Mouse (Mus musculus): ENCODE measurements around the gene Rabggtb. TPM values are rescaled to one million over a fixed set of nuclear protein-coding genes. Genes with fewer than 3 reads are reported as not detected.
"Not testable (repeated sequence)": the region's sequence is repeated elsewhere in the genome, so short reads cannot be mapped to it uniquely, and the experiment has no call there.

The Rabggtb gene
- total and polyA plus RNA-seq, 2 experiments from 2014 or later = 56.4 to 159 TPM

GRCm38 (mm10) chr3:153867149-153868136 is 45.4 kb downstream of the Rabggtb start:
- H3K27ac ChIP-seq (ENCODE audit: low read depth) = no peak overlapping the region
- no peaks in the 10 kb centered on the region for H3K36me3 ChIP-seq (replicated peaks; ENCODE audit: control insufficient read depth, insufficient read depth, low read length)
- no peak overlapping the region for H3K4me2 ChIP-seq (ENCODE audit: low read depth, low read length)
- peak; percentile 30 for DNase-seq (ENCODE audit: low spot score)
- H3K27me3 ChIP-seq (ENCODE audit: control insufficient read depth, insufficient read depth, low read length) = no peaks in the 10 kb centered on the region
- no peak overlapping the region for H3K9ac ChIP-seq (replicated peaks; ENCODE audit: low read depth, low read length)
- no peak; the same call in 1 of the 2 replicates for ATAC-seq (ENCODE audit: insufficient read depth, low read depth)
- no peaks in the 10 kb centered on the region for H3K9me3 ChIP-seq (replicated peaks; ENCODE audit: control insufficient read depth, low read length)
- no peaks in the 10 kb centered on the region for H3K4me1 ChIP-seq (ENCODE audit: control insufficient read depth, insufficient read depth)
- no peak overlapping the region for H3K4me3 ChIP-seq (ENCODE audit: low read depth, low read length)
- TF ChIP-seq EP300 (IDR thresholded peaks at IDR 0.05; ENCODE audit: low read depth) = no peak
- TF ChIP-seq CTCF (IDR thresholded peaks at IDR 0.05; ENCODE audit: low read depth) = peak; percentile 43
- 69% methylated on average over 14 of the region's 14 CpGs for WGBS

GRCm38 (mm10) chr3:153864636-153865429 is 48.0 kb downstream of the Rabggtb start:
- WGBS = 72% methylated on average over 4 of the region's 4 CpGs
- no peaks in the 10 kb centered on the region for H3K36me3 ChIP-seq (replicated peaks; ENCODE audit: control insufficient read depth, insufficient read depth, low read length)
- no peak for ATAC-seq (ENCODE audit: insufficient read depth, low read depth)
- H3K27me3 ChIP-seq (ENCODE audit: control insufficient read depth, insufficient read depth, low read length) = no peaks in the 10 kb centered on the region
- DNase-seq (ENCODE audit: low spot score) = no peak
- H3K9me3 ChIP-seq (replicated peaks; ENCODE audit: control insufficient read depth, low read length) = no peaks in the 10 kb centered on the region
- TF ChIP-seq EP300 (IDR thresholded peaks at IDR 0.05; ENCODE audit: low read depth) (no peak), CTCF (IDR thresholded peaks at IDR 0.05; ENCODE audit: low read depth) (peak; percentile 29)
- no peak overlapping the region for H3K4me3 ChIP-seq (ENCODE audit: low read depth, low read length)
- H3K27ac ChIP-seq (ENCODE audit: low read depth) = no peak overlapping the region
- no peak overlapping the region for H3K9ac ChIP-seq (replicated peaks; ENCODE audit: low read depth, low read length)
- no peaks in the 10 kb centered on the region for H3K4me1 ChIP-seq (ENCODE audit: control insufficient read depth, insufficient read depth)
- no peak overlapping the region for H3K4me2 ChIP-seq (ENCODE audit: low read depth, low read length)

- WGBS = 68% methylated on average over 2 of the region's 2 CpGs
- ATAC-seq (ENCODE audit: insufficient read depth, low read depth) (no peak), DNase-seq (ENCODE audit: low spot score) (no peak)
- Histone ChIP-seq H3K9me3 (replicated peaks; ENCODE audit: control insufficient read depth, low read length) (no peaks in the 10 kb centered on the region), H3K4me1 (ENCODE audit: control insufficient read depth, insufficient read depth) (no peaks in the 10 kb centered on the region), H3K27me3 (ENCODE audit: control insufficient read depth, insufficient read depth, low read length) (no peaks in the 10 kb centered on the region), H3K4me2 (ENCODE audit: low read depth, low read length) (no peak overlapping the region), H3K9ac (replicated peaks; ENCODE audit: low read depth, low read length) (no peak overlapping the region), H3K36me3 (replicated peaks; ENCODE audit: control insufficient read depth, insufficient read depth, low read length) (no peaks in the 10 kb centered on the region), H3K27ac (ENCODE audit: low read depth) (no peak overlapping the region), H3K4me3 (ENCODE audit: low read depth, low read length) (no peak overlapping the region)
- no peak for TF ChIP-seq CTCF (IDR thresholded peaks at IDR 0.05; ENCODE audit: low read depth)
- no peak for TF ChIP-seq EP300 (IDR thresholded peaks at IDR 0.05; ENCODE audit: low read depth)
Measured at GRCm38 (mm10) chr3:153863816-153864215, 49.0 kb downstream of the Rabggtb start.

- H3K9ac ChIP-seq (replicated peaks; ENCODE audit: low read depth, low read length); ATAC-seq (ENCODE audit: insufficient read depth, low read depth); H3K4me3 ChIP-seq (ENCODE audit: low read depth, low read length); H3K36me3 ChIP-seq (replicated peaks; ENCODE audit: control insufficient read depth, insufficient read depth, low read length); H3K9me3 ChIP-seq (replicated peaks; ENCODE audit: control insufficient read depth, low read length); H3K27me3 ChIP-seq (ENCODE audit: control insufficient read depth, insufficient read depth, low read length); DNase-seq (ENCODE audit: low spot score); H3K27ac ChIP-seq (ENCODE audit: low read depth); H3K4me1 ChIP-seq (ENCODE audit: control insufficient read depth, insufficient read depth); H3K4me2 ChIP-seq (ENCODE audit: low read depth, low read length): not testable (repeated sequence)
- 74% methylated on average over 8 of the region's 8 CpGs for WGBS
Measured at GRCm38 (mm10) chr3:153860392-153860791, 52.4 kb downstream of the Rabggtb start.

GRCm38 (mm10) chr3:153858350-153859001 is 54.3 kb downstream of the Rabggtb start:
- no peaks in the 10 kb centered on the region for H3K4me1 ChIP-seq (ENCODE audit: control insufficient read depth, insufficient read depth)
- H3K4me2 ChIP-seq (ENCODE audit: low read depth, low read length) = no peak overlapping the region
- H3K27ac ChIP-seq (ENCODE audit: low read depth) = no peak overlapping the region
- no peak for ATAC-seq (ENCODE audit: insufficient read depth, low read depth)
- 75% methylated on average over 10 of the region's 10 CpGs for WGBS
- peaks cover under 1% of the 10 kb centered on the region; the same call in 1 of the 2 replicates for H3K27me3 ChIP-seq (ENCODE audit: control insufficient read depth, insufficient read depth, low read length)
- no peak for DNase-seq (ENCODE audit: low spot score)
- H3K4me3 ChIP-seq (ENCODE audit: low read depth, low read length) = no peak overlapping the region
- H3K9me3 ChIP-seq (replicated peaks; ENCODE audit: control insufficient read depth, low read length) = no peaks in the 10 kb centered on the region
- H3K9ac ChIP-seq (replicated peaks; ENCODE audit: low read depth, low read length) = no peak overlapping the region
- no peaks in the 10 kb centered on the region for H3K36me3 ChIP-seq (replicated peaks; ENCODE audit: control insufficient read depth, insufficient read depth, low read length)
- TF ChIP-seq EP300 (IDR thresholded peaks at IDR 0.05; ENCODE audit: low read depth) = no peak
- no peak for TF ChIP-seq CTCF (IDR thresholded peaks at IDR 0.05; ENCODE audit: low read depth)

Other genes starting within 250 kb of the Rabggtb start
- 15.2 and 22.5 TPM in 2 replicates for gene St6galnac3, start 187.8 kb downstream of the Rabggtb start, total RNA-seq (2014; rRNA removed; ENCODE audit: low replicate concordance)
- gene St6galnac3, start 187.8 kb downstream of the Rabggtb start, polyA plus RNA-seq (2015; fragmentation: Nextera tagmentation; extraction: Ambion mirVana) = 9.7 and 10.5 TPM in 2 replicates
- not detected in 2 replicates for gene Asb17, start 68.8 kb downstream of the Rabggtb start, total RNA-seq (2014; rRNA removed; ENCODE audit: low replicate concordance)
- gene Asb17, start 68.8 kb downstream of the Rabggtb start, polyA plus RNA-seq (2015; fragmentation: Nextera tagmentation; extraction: Ambion mirVana) = 0.18 TPM in 2 replicates
- not detected in 2 replicates for gene Msh4, start 6.9 kb downstream of the Rabggtb start, total RNA-seq (2014; rRNA removed; ENCODE audit: low replicate concordance)
- 0.07 TPM in 2 replicates for gene Msh4, start 6.9 kb downstream of the Rabggtb start, polyA plus RNA-seq (2015; fragmentation: Nextera tagmentation; extraction: Ambion mirVana)
- gene Acadm, start 31.6 kb upstream of the Rabggtb start, total RNA-seq (2014; rRNA removed; ENCODE audit: low replicate concordance) = 331 and 333 TPM in 2 replicates
- 642 and 671 TPM in 2 replicates for gene Acadm, start 31.6 kb upstream of the Rabggtb start, polyA plus RNA-seq (2015; fragmentation: Nextera tagmentation; extraction: Ambion mirVana)
- gene Slc44a5, start 60.4 kb upstream of the Rabggtb start, total RNA-seq (2014; rRNA removed; ENCODE audit: low replicate concordance) = 0.42 and 0.66 TPM in 2 replicates
- gene Slc44a5, start 60.4 kb upstream of the Rabggtb start, polyA plus RNA-seq (2015; fragmentation: Nextera tagmentation; extraction: Ambion mirVana) = 0.10 and 0.31 TPM in 2 replicates

Data from heart, postnatal 0 days (tissue).